Mouse (Mus musculus): Measurements from ENCODE around the gene Rassf1. TPM values are rescaled to one million over a fixed set of nuclear protein-coding genes. Genes with fewer than 3 reads are reported as not detected.

The Rassf1 gene
- polyA plus RNA-seq, 1 experiment: 12.6 TPM

DNA sequence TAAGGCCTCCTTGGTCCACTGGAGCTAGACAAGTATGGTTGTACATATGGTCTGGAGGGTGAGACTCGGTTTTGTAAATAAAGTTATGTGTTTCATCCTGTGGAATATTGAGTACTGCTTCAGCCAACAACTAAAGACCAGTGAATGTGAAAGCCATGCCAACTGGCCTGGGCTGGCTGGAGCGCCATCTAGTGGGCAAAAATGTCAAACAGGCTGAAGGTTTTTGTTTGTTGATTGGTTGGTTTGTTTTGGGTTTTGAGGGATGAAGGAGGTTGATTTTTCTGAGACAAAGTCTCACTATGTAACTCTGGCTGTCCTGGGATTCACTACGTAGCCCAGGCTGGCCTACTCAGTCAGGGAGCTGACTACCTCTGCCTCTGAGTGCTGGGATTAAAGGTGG lies 5.8 kb upstream of the Rassf1 start:
- peaks cover 28% of the 10 kb centered on the region for H3K36me3 ChIP-seq (replicated peaks; ENCODE audit: low read length)
- peaks cover 79% of the 10 kb centered on the region for H3K4me1 ChIP-seq
- H3K9me3 ChIP-seq: no peaks in the 10 kb centered on the region
- H3K27me3 ChIP-seq (replicated peaks): peaks cover 8% of the 10 kb centered on the region
- TF ChIP-seq GATA1 (IDR thresholded peaks at IDR 0.05; ENCODE audit: borderline replicate concordance, low read length) (no peak), FLI1 (IDR thresholded peaks at IDR 0.05; ENCODE audit: low read length) (no peak)
- peak overlapping the region; percentile 40 for H3K4me3 ChIP-seq (replicated peaks)

DNA sequence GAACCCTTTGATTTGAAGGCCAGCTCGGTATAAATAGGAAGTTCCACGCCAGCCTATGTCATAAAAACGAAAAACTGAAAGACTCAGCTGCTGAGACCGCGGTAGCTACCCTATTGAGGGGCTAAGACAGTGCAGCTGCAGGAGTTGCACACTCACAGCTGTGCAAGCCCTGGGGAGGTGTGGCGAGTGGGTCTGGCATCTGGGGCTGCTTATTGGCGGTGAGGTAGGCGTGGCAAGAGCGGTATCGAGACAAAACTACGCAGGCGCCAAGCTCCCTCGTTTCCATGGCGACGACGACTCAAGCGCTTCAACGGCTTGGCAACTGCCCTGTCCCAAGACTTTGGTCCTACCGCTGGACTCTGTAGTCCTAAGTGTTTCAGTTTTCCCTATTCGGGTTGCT lies 4.3 kb upstream of the Rassf1 start, which contains the start of gene Zmynd10:
Gene Zmynd10 (plus strand): TSS at position 273 of the 400 bp plus-strand sequence.
- Histone ChIP-seq H3K4me3 (replicated peaks) (peak within 1 kb of the TSS; percentile 85), H3K9me3 (no peaks in the 10 kb centered on the region), H3K36me3 (replicated peaks; ENCODE audit: low read length) (peaks cover 28% of the 10 kb centered on the region), H3K4me1 (peaks cover 82% of the 10 kb centered on the region), H3K27me3 (replicated peaks) (peaks cover 8% of the 10 kb centered on the region)
- no peak for TF ChIP-seq FLI1 (IDR thresholded peaks at IDR 0.05; ENCODE audit: low read length)
- no peak for TF ChIP-seq GATA1 (IDR thresholded peaks at IDR 0.05; ENCODE audit: borderline replicate concordance, low read length)

DNA sequence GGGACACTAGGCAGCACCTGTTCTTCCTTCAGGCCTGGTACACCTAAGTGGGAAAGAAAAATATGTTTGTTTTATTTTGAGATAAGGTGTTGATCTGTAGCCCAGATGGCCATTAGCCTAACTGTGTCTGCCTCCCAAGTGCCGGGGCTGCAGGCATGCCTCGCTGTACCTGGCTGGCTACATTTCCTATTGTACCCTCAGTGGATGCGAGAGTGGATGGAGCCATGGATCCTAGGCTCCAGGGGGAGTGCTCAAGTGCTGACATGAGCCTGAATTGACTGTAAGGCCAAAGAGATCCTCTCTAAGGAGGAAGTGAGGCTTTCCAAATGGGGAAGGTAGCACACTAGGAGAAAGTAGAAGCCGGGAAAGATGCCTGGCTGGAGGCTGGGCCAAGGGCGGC lies 3.4 kb upstream of the Rassf1 start:
- H3K4me3 ChIP-seq (replicated peaks): peak overlapping the region; percentile 85
- peaks cover 8% of the 10 kb centered on the region for H3K27me3 ChIP-seq (replicated peaks)
- H3K4me1 ChIP-seq: peaks cover 82% of the 10 kb centered on the region
- TF ChIP-seq GATA1 (IDR thresholded peaks at IDR 0.05; ENCODE audit: borderline replicate concordance, low read length) (no peak), FLI1 (IDR thresholded peaks at IDR 0.05; ENCODE audit: low read length) (no peak)
- H3K36me3 ChIP-seq (replicated peaks; ENCODE audit: low read length): peaks cover 28% of the 10 kb centered on the region
- H3K9me3 ChIP-seq: no peaks in the 10 kb centered on the region

DNA sequence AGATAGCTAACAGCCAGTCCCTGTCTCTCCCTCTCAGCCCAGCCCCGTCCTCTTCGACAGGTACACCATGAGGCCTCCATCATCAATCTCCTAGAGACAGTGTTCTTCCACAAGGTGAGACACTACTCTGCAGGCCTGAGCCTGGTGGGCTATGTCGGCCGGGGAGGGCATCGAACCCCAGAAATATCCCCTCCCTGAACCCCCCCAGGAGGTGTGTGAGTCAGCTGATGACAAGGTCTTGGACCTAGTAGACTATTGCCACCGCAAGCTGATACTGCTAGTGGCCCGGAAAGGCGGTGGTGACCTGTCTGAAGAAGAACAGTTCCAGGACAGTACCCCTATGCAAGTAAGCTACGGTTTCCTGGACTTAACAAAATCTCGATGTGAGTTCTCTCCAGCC lies 2.5 kb upstream of the Rassf1 start:
- Histone ChIP-seq H3K36me3 (replicated peaks; ENCODE audit: low read length) (peaks cover 23% of the 10 kb centered on the region), H3K4me1 (peaks cover 85% of the 10 kb centered on the region), H3K4me3 (replicated peaks) (no peak overlapping the region), H3K27me3 (replicated peaks) (peaks cover 8% of the 10 kb centered on the region), H3K9me3 (no peaks in the 10 kb centered on the region)
- TF ChIP-seq GATA1 (IDR thresholded peaks at IDR 0.05; ENCODE audit: borderline replicate concordance, low read length): no peak
- TF ChIP-seq FLI1 (IDR thresholded peaks at IDR 0.05; ENCODE audit: low read length): no peak

DNA sequence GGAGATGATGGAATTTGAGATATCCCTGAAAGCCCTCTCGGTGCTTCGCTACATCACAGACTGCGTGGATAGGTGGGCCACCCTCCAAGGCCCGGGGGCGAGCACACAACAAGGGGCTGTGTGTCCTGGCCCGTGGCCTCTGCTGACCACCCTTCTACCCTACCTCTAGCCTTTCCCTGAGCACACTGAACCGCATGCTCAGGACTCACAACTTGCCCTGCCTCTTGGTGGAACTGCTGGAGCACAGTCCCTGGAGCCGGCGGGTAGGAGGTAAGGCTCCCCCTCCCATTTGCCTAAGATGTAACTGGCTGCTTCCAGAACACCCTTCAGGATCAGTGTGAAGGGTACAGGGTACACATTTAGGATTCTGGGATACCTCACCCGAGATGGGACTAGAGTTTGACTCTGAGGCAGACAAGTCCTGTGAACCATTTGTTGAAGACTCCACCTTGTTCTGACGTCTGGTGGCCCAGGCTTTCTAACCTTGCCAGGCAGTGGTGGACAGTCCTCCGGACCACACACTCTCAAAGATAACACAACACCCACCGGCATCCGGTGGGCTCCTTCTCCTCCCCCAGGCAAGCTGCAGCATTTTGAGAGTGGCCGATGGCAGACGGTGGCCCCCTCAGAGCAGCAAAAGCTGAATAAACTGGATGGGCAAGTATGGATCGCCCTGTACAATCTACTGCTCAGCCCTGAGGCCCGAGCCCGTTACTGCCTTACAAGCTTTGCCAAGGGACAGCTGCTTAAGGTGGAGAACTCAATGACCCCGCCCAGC lies 1.9 kb upstream of the Rassf1 start:
- Histone ChIP-seq H3K27me3 (replicated peaks) (peaks cover 8% of the 10 kb centered on the region), H3K4me1 (peaks cover 87% of the 10 kb centered on the region), H3K36me3 (replicated peaks; ENCODE audit: low read length) (peaks cover 17% of the 10 kb centered on the region), H3K9me3 (no peaks in the 10 kb centered on the region), H3K4me3 (replicated peaks) (no peak overlapping the region)
- no peak for TF ChIP-seq GATA1 (IDR thresholded peaks at IDR 0.05; ENCODE audit: borderline replicate concordance, low read length)
- TF ChIP-seq FLI1 (IDR thresholded peaks at IDR 0.05; ENCODE audit: low read length): no peak

DNA sequence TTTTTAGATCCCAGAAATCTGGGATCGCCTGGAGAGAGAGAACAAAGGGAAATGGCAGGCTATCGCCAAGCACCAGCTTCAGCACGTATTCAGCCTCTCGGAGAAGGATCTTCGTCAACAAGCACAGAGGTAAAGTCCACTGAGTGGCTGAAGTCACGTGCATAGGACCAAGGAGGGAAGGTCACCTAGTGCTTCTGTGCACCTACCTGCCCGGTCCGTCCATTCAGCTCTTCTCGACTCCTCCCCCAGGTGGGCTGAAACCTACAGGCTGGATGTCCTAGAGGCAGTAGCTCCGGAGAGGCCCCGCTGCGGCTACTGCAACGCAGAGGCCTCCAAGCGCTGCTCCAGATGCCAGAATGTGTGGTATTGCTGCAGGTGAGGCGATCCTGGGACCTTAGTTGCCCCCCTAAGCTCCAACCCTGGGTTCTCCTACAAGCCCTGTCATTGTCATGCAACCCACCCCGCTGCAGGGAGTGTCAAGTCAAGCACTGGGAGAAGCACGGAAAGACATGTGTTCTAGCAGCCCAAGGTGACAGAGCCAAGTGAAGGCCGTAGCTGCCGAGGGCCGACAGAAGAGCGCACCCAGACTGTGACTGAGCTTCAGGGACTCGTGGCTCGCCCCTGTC lies 751 bp upstream of the Rassf1 start:
- H3K9me3 ChIP-seq: no peaks in the 10 kb centered on the region
- peaks cover 6% of the 10 kb centered on the region for H3K36me3 ChIP-seq (replicated peaks; ENCODE audit: low read length)
- no peak for TF ChIP-seq FLI1 (IDR thresholded peaks at IDR 0.05; ENCODE audit: low read length)
- no peak for TF ChIP-seq GATA1 (IDR thresholded peaks at IDR 0.05; ENCODE audit: borderline replicate concordance, low read length)
- peak overlapping the region; percentile 96 for H3K4me3 ChIP-seq (replicated peaks)
- H3K4me1 ChIP-seq: peaks cover 78% of the 10 kb centered on the region
- peaks cover 8% of the 10 kb centered on the region for H3K27me3 ChIP-seq (replicated peaks)

DNA sequence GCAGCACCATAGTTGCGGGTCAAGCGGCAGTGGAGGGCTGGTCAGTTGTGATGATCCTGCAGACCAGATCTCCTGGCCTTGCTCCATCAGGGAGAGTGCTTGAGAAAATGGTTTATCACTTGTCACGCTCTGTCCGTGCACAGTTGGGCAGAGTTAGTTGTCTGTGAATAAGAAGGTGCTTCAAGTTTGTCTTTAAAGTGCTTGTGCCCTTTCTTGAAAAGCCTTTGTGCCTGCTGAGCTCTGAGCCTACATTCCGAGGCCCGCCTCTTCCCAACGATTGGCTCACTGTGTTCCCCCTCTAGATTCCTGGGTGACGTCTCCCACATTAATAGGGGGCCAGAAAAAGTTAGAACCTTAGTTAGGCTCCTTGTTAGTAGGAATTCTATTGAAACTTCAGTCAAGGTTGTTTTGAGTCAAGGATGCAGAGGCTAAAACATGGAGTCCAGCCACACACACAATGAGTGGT lies 568 bp downstream of the Rassf1 start:
- Histone ChIP-seq H3K36me3 (replicated peaks; ENCODE audit: low read length) (peaks cover 6% of the 10 kb centered on the region), H3K4me3 (replicated peaks) (peak overlapping the region; percentile 96), H3K4me1 (peaks cover 77% of the 10 kb centered on the region), H3K9me3 (no peaks in the 10 kb centered on the region), H3K27me3 (replicated peaks) (peaks cover 8% of the 10 kb centered on the region)
- TF ChIP-seq FLI1 (IDR thresholded peaks at IDR 0.05; ENCODE audit: low read length) (no peak), GATA1 (IDR thresholded peaks at IDR 0.05; ENCODE audit: borderline replicate concordance, low read length) (no peak)

DNA sequence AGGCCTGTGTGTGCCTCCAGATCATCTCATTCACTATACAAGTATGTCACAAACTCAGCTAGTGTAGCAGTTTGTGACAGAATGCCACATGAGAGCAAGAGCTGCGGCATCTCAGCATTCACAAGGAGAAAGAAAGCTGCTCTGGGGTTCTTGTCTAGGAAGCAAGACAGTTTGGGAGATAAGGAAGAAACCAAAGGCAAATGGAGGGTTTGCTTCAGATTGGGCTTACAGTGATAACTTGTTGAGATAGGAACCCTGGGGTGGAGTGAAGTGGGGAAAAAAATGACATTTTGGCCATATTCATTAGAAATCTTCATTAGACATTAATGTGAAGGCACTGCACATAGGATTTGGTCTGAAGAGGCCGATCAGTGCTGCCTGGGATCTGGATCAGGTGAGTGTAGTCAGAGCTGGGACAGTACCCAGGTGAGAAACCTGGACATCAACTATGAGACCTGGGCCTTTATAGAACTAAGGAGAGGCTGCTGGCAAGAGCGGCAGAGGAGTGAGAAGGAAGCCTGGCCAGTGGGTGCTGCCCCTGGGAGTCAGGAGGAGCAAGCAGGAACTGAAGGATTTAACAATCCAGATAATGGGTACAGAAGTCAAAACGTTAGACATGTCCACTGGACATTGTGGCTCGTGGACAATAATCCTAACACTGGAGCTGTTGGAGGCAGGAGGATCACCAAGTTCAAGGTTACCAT lies 1.5 kb downstream of the Rassf1 start:
- Histone ChIP-seq H3K4me3 (replicated peaks) (peak overlapping the region; percentile 96), H3K36me3 (replicated peaks; ENCODE audit: low read length) (peaks cover 15% of the 10 kb centered on the region), H3K9me3 (no peaks in the 10 kb centered on the region), H3K4me1 (peaks cover 77% of the 10 kb centered on the region), H3K27me3 (replicated peaks) (peaks cover 8% of the 10 kb centered on the region)
- no peak for TF ChIP-seq GATA1 (IDR thresholded peaks at IDR 0.05; ENCODE audit: borderline replicate concordance, low read length)
- TF ChIP-seq FLI1 (IDR thresholded peaks at IDR 0.05; ENCODE audit: low read length): no peak

DNA sequence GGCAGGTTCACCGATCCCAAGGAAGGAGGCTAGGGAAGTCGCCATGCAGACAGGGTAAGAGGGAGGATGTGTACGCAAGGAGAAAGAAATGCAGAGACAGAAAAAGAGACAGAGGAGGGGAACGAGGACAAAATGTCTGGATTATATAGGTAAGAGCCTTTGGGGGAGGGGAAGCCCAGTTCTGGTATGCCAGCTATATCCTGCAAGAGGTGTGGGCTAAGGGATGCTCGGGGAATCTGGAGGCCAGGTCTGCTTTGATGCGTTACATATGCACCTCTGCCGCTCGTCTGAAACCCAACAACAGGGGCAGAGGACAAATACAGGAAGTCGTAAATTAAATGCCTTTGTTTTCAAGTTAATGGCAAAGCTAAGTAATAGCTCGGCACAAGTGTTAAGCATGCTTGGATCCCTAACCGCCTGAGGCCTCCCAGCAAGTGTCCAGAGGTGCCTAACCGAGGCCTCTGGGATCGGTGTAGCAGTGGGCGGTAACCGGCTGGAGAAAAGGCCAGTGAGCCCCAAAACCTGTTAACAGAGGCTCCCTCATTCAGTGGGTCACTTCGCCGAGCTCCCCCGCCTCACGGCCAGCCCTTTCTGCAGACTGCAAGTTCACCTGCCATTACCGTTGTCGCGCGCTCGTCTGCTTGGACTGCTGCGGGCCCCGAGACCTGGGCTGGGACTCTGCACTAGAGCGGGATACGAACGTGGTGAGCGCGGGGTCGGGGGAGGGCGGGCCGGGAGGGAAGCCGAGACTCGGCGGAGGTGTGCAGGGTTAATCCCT lies 2.4 kb downstream of the Rassf1 start:
- no peaks in the 10 kb centered on the region for H3K9me3 ChIP-seq
- H3K36me3 ChIP-seq (replicated peaks; ENCODE audit: low read length): peaks cover 24% of the 10 kb centered on the region
- TF ChIP-seq FLI1 (IDR thresholded peaks at IDR 0.05; ENCODE audit: low read length): no peak
- no peak for TF ChIP-seq GATA1 (IDR thresholded peaks at IDR 0.05; ENCODE audit: borderline replicate concordance, low read length)
- H3K4me3 ChIP-seq (replicated peaks): peak overlapping the region; percentile 96
- H3K4me1 ChIP-seq: peaks cover 70% of the 10 kb centered on the region
- peaks cover 8% of the 10 kb centered on the region for H3K27me3 ChIP-seq (replicated peaks)

All from megakaryocyte, embryonic 14.5 days (primary cell).